Mouse (Mus musculus) hindbrain, postnatal 0 days (tissue): ENCODE data around the gene Scml4. TPM values are rescaled to one million over a fixed set of nuclear protein-coding genes. Genes with fewer than 3 reads are reported as not detected.

Experiments used
- ATAC-seq: fragments of 200-750 bp; cut with Nextera tagmentation; 2 replicates; pipeline ENCODE4 v1.8.0; 2017; ENCODE audit warnings: mild to moderate bottlenecking, moderate TSS enrichment, moderate library complexity
- DNase-seq: peaks from one replicate; pipeline ENCODE4 v3.0.0-alpha.2; 2015; ENCODE audit warnings: low spot score
- H3K27ac ChIP-seq: fragments of 300-500 bp; sonication (generic); 2 replicates; pipeline ENCODE4 v1.5.1; 2014; ENCODE audit warnings: mild to moderate bottlenecking
- H3K27me3 ChIP-seq: fragments of 300-500 bp; sonication (generic); 2 replicates; pipeline ENCODE4 v1.6.1; 2014; ENCODE audit warnings: low read length, mixed read lengths; ENCODE audit not compliant: insufficient read depth
- H3K36me3 ChIP-seq: fragments of 300-500 bp; sonication (generic); 2 replicates; pipeline ENCODE4 v1.6.1; 2014; ENCODE audit warnings: low read length, mixed read lengths; ENCODE audit not compliant: insufficient read depth
- H3K4me1 ChIP-seq: fragments of 300-500 bp; sonication (generic); 2 replicates; pipeline ENCODE4 v1.6.1; 2014; ENCODE audit warnings: antibody characterized with exemption, low read length, mixed read lengths; ENCODE audit not compliant: insufficient read depth
- H3K4me2 ChIP-seq: fragments of 300-500 bp; sonication (generic); 2 replicates; pipeline ENCODE4 v1.6.1; 2014; ENCODE audit warnings: low read depth, mild to moderate bottlenecking, low read length, moderate library complexity, mixed read lengths
- H3K4me3 ChIP-seq: fragments of 300-500 bp; sonication (generic); 2 replicates; pipeline ENCODE4 v1.5.1; 2014; ENCODE audit warnings: low read length
- H3K9ac ChIP-seq: fragments of 300-500 bp; sonication (generic); replicated peaks from 2 replicates; pipeline ENCODE4 v1.6.1; 2014; ENCODE audit warnings: mild to moderate bottlenecking, low read length, moderate library complexity, mixed read lengths
- H3K9me3 ChIP-seq: fragments of 300-500 bp; sonication (generic); 2 replicates; pipeline ENCODE4 v1.6.1; 2016; ENCODE audit warnings: low read length, mixed read lengths
- CTCF ChIP-seq: IDR thresholded peaks from 2 replicates; pipeline ENCODE4 v1.5.1; 2016; ENCODE audit warnings: antibody characterized with exemption, control low read depth, low read depth
- WGBS: fragments of 180-500 bp; shearing (Covaris S2); extraction: QIAGEN DNeasy Blood & Tissue Kit; methylation state at CpG from one replicate; pipeline ENCODE4 v1.1.7; 2014; 5-methylcytosine and 5-hydroxymethylcytosine counted together
- polyA plus RNA-seq: library from polyadenylated mRNA; unstranded; fragments of >200 nt; fragmentation: Nextera tagmentation; extraction: Ambion mirVana; gene quantifications from 2 replicates; pipeline ENCODE4 v1.2.1, GENCODE M21; 2015
- total RNA-seq: library from RNA; depleted of rRNA; stranded (reverse); fragments of >200 nt; gene quantifications from 2 replicates; pipeline ENCODE4 v1.2.3, GENCODE M21; 2014

Scml4 gene
- total and polyA plus RNA-seq, 2 experiments from 2014 or later = 7.0 to 16.4 TPM

- DNase-seq = no peak
- TF ChIP-seq CTCF = no peak
- no peak overlapping the region for H3K4me2 ChIP-seq
- H3K27me3 ChIP-seq = no peaks in the 10 kb centered on the region
- no peak overlapping the region for H3K27ac ChIP-seq
- H3K4me1 ChIP-seq = no peaks in the 10 kb centered on the region
- no peaks in the 10 kb centered on the region for H3K9me3 ChIP-seq
- WGBS = 69% methylated on average over 5 of the region's 5 CpGs
- no peaks in the 10 kb centered on the region for H3K36me3 ChIP-seq
- no peak overlapping the region for H3K9ac ChIP-seq
- no peak for ATAC-seq
- H3K4me3 ChIP-seq = no peak overlapping the region
Observed at GRCm38 (mm10) chr10:42879682-42880081, 19.5 kb downstream of the Scml4 start.

GRCm38 (mm10) chr10:42887040-42887439, 26.9 kb downstream of the Scml4 start:
- Histone ChIP-seq H3K9ac (no peak overlapping the region), H3K4me3 (no peak overlapping the region), H3K4me2 (no peak overlapping the region), H3K36me3 (no peaks in the 10 kb centered on the region), H3K27me3 (no peaks in the 10 kb centered on the region), H3K9me3 (no peaks in the 10 kb centered on the region), H3K4me1 (no peaks in the 10 kb centered on the region), H3K27ac (no peak overlapping the region)
- 11% methylated on average over 6 of the region's 6 CpGs for WGBS
- DNase-seq = no peak
- TF ChIP-seq CTCF = no peak
- no peak for ATAC-seq

GRCm38 (mm10) chr10:42888241-42888640, 28.1 kb downstream of the Scml4 start:
- Histone ChIP-seq H3K36me3 (no peaks in the 10 kb centered on the region), H3K9me3 (no peaks in the 10 kb centered on the region), H3K27ac (no peak overlapping the region), H3K27me3 (no peaks in the 10 kb centered on the region), H3K4me3 (no peak overlapping the region), H3K4me1 (no peaks in the 10 kb centered on the region), H3K9ac (no peak overlapping the region), H3K4me2 (no peak overlapping the region)
- TF ChIP-seq CTCF = no peak
- DNase-seq (no peak), ATAC-seq (no peak)
- 93% methylated on average over 5 of the region's 5 CpGs for WGBS

GRCm38 (mm10) chr10:42890365-42890764, 30.2 kb downstream of the Scml4 start:
- ATAC-seq = no peak
- no peak for TF ChIP-seq CTCF
- Histone ChIP-seq H3K9ac (no peak overlapping the region), H3K27ac (no peak overlapping the region), H3K4me3 (no peak overlapping the region), H3K4me2 (no peak overlapping the region), H3K27me3 (no peaks in the 10 kb centered on the region), H3K4me1 (no peaks in the 10 kb centered on the region), H3K36me3 (no peaks in the 10 kb centered on the region), H3K9me3 (no peaks in the 10 kb centered on the region)
- no peak for DNase-seq
- 75% methylated on average over 4 of the region's 4 CpGs for WGBS

- no peak for ATAC-seq
Observed at GRCm38 (mm10) chr10:42892250-42892649, 32.1 kb downstream of the Scml4 start.

GRCm38 (mm10) chr10:42892987-42893386, 32.8 kb downstream of the Scml4 start:
- no peaks in the 10 kb centered on the region for H3K27me3 ChIP-seq
- no peak overlapping the region for H3K9ac ChIP-seq
- WGBS = 72% methylated on average over 4 of the region's 4 CpGs
- H3K4me1 ChIP-seq = no peaks in the 10 kb centered on the region
- no peak overlapping the region for H3K4me3 ChIP-seq
- no peaks in the 10 kb centered on the region for H3K36me3 ChIP-seq
- TF ChIP-seq CTCF = no peak
- no peak overlapping the region for H3K27ac ChIP-seq
- H3K4me2 ChIP-seq = no peak overlapping the region
- H3K9me3 ChIP-seq = no peaks in the 10 kb centered on the region
- ATAC-seq (no peak), DNase-seq (no peak)

More at GRCm38 (mm10) chr10:42892250-42892649, 32.1 kb downstream of the Scml4 start:
- WGBS = 42% methylated on average over 4 of the region's 4 CpGs
- Histone ChIP-seq H3K9ac (no peak overlapping the region), H3K27ac (no peak overlapping the region), H3K4me2 (no peak overlapping the region), H3K9me3 (no peaks in the 10 kb centered on the region), H3K36me3 (no peaks in the 10 kb centered on the region), H3K4me1 (no peaks in the 10 kb centered on the region), H3K27me3 (no peaks in the 10 kb centered on the region), H3K4me3 (no peak overlapping the region)
- no peak for TF ChIP-seq CTCF
- DNase-seq = no peak

- ATAC-seq (no peak), DNase-seq (no peak)
- no peak for TF ChIP-seq CTCF
- no peak overlapping the region for H3K27ac ChIP-seq
- no peaks in the 10 kb centered on the region for H3K9me3 ChIP-seq
- H3K36me3 ChIP-seq = no peaks in the 10 kb centered on the region
- no peaks in the 10 kb centered on the region for H3K27me3 ChIP-seq
- H3K4me3 ChIP-seq = no peak overlapping the region
- H3K4me2 ChIP-seq = no peak overlapping the region
- H3K4me1 ChIP-seq = no peaks in the 10 kb centered on the region
- no peak overlapping the region for H3K9ac ChIP-seq
- WGBS = 62% methylated on average over 8 of the region's 8 CpGs
Observed at GRCm38 (mm10) chr10:42893857-42894256, 33.7 kb downstream of the Scml4 start.
